Mouse (Mus musculus): Measurements from ENCODE around the gene Ptpa. TPM values are rescaled to one million over a fixed set of nuclear protein-coding genes. Genes with fewer than 3 reads are reported as not detected.

Ptpa gene
- total and polyA plus RNA-seq, 3 experiments: 111 to 194 (median 122) TPM

DNA sequence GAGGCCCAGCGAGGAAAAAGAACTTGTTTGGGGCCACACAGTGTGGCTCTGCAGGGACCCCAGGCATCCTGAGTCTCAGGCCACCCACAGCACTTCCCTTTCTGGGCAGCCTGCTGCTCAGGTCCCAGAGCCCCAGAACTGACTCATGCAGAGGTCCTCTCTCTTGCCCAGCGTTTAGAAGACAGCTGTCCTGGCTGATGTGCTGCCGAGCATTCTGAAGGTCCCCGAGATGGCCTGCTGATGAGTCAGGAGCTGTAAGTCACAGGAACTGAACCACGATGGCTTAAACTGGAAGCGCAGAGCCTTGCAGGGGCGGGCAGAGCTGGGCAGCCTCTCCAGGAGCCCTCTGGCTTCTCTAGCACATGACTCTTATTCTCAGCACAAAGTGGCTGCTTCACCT lies 71.8 kb downstream of the Ptpa start:
- H3K79me2 ChIP-seq (replicated peaks; ENCODE audit: control insufficient read depth, extremely low read depth, insufficient read depth, poor library complexity, severe bottlenecking): no peaks in the 10 kb centered on the region
- dilution Hi-C loops (cut with MboI; ENCODE audit: extremely low pct_ligation_motif_present, extremely low pct_unique_long_range_greater_than_20kb, low sequenced_read_pairs) (no loop called here), in situ Hi-C loops (cut with MboI; ENCODE audit: low pct_ligation_motif_present, low pct_unique_long_range_greater_than_20kb, low sequenced_read_pairs) (no loop called here)
- TF ChIP-seq GABPA (IDR thresholded peaks at IDR 0.05; ENCODE audit: insufficient replicate concordance, low read depth, low read length) (no peak), ZC3H11A (IDR thresholded peaks at IDR 0.05; ENCODE audit: low read depth, low read length) (no peak), IRF4 (IDR thresholded peaks at IDR 0.05; ENCODE audit: low read depth, low read length) (no peak), TCF12 (IDR thresholded peaks at IDR 0.05; ENCODE audit: low read depth, low read length) (no peak)
- no peak for DNase-seq (ENCODE audit: extremely low read depth)
- H3K4me2 ChIP-seq (ENCODE audit: insufficient read depth, low read depth, poor library complexity, severe bottlenecking): no peak overlapping the region
- no peaks in the 10 kb centered on the region for H3K36me3 ChIP-seq (replicated peaks in 1 of 2; ENCODE audit: control insufficient read depth in 1 of 2, insufficient read depth in 1 of 2, low read length in 1 of 2)
- H3K27me3 ChIP-seq (replicated peaks): peaks cover 13% of the 10 kb centered on the region
- H3K9ac ChIP-seq (ENCODE audit: insufficient read depth, low read depth): no peak overlapping the region
- no peaks in the 10 kb centered on the region for H3K9me3 ChIP-seq (replicated peaks; ENCODE audit: low read length)
- H3K27ac ChIP-seq (ENCODE audit: insufficient read depth, low read depth): no peak overlapping the region
- H3K4me1 ChIP-seq (ENCODE audit: control insufficient read depth in 1 of 2, insufficient read depth in 2 of 2): peaks cover 19 to 29% of the 10 kb centered on the region in 2 experiments
- H3K4me3 ChIP-seq (replicated peaks in 1 of 3; ENCODE audit: low read depth in 2 of 3, low read length in 2 of 3, poor library complexity in 1 of 3): no peak overlapping the region

DNA sequence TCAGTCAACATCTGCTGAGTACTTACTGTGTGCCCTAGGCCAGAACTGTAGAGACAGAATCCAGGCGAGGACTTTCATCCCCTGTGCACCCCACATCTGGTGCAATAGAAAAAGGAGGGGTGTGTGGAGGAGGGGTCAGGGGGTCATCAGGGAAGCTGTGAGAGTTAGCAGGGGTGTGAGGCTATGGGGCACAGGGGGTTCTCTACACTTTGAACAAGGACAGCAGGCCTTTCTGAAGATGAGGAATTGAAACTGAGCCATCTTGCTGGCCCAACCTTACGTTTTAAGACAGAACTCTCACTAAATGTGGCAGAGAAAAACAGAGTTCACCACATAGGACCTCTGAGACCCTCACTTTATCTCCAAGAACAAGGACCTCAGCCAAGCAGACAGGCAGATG lies 74.5 kb downstream of the Ptpa start:
- H3K27ac ChIP-seq (ENCODE audit: insufficient read depth, low read depth): no peak overlapping the region
- no peak overlapping the region for H3K4me2 ChIP-seq (ENCODE audit: insufficient read depth, low read depth, poor library complexity, severe bottlenecking)
- no peak overlapping the region for H3K4me3 ChIP-seq (replicated peaks in 1 of 3; ENCODE audit: low read depth in 2 of 3, low read length in 2 of 3, poor library complexity in 1 of 3)
- in situ Hi-C loops (cut with MboI; ENCODE audit: low pct_ligation_motif_present, low pct_unique_long_range_greater_than_20kb, low sequenced_read_pairs) (no loop called here), dilution Hi-C loops (cut with MboI; ENCODE audit: extremely low pct_ligation_motif_present, extremely low pct_unique_long_range_greater_than_20kb, low sequenced_read_pairs) (no loop called here)
- TF ChIP-seq IRF4 (IDR thresholded peaks at IDR 0.05; ENCODE audit: low read depth, low read length): peak; percentile 89
- TF ChIP-seq MXI1 (IDR thresholded peaks at IDR 0.05; ENCODE audit: low read depth, low read length): no peak
- TF ChIP-seq EP300 (IDR thresholded peaks at IDR 0.05; ENCODE audit: low read length): peak; percentile 59
- TF ChIP-seq USF1 (IDR thresholded peaks at IDR 0.05; ENCODE audit: low read depth, low read length): no peak
- no peaks in the 10 kb centered on the region for H3K9me3 ChIP-seq (replicated peaks; ENCODE audit: low read length)
- H3K4me1 ChIP-seq (ENCODE audit: control insufficient read depth in 1 of 2, insufficient read depth in 2 of 2): peaks cover 11 to 31% of the 10 kb centered on the region in 2 experiments
- no peaks in the 10 kb centered on the region for H3K36me3 ChIP-seq (replicated peaks in 1 of 2; ENCODE audit: control insufficient read depth in 1 of 2, insufficient read depth in 1 of 2, low read length in 1 of 2)
- DNase-seq (ENCODE audit: extremely low read depth): no peak
- no peak overlapping the region for H3K9ac ChIP-seq (ENCODE audit: insufficient read depth, low read depth)
- H3K27me3 ChIP-seq (replicated peaks): peaks cover 5% of the 10 kb centered on the region
- no peaks in the 10 kb centered on the region for H3K79me2 ChIP-seq (replicated peaks; ENCODE audit: control insufficient read depth, extremely low read depth, insufficient read depth, poor library complexity, severe bottlenecking)

DNA sequence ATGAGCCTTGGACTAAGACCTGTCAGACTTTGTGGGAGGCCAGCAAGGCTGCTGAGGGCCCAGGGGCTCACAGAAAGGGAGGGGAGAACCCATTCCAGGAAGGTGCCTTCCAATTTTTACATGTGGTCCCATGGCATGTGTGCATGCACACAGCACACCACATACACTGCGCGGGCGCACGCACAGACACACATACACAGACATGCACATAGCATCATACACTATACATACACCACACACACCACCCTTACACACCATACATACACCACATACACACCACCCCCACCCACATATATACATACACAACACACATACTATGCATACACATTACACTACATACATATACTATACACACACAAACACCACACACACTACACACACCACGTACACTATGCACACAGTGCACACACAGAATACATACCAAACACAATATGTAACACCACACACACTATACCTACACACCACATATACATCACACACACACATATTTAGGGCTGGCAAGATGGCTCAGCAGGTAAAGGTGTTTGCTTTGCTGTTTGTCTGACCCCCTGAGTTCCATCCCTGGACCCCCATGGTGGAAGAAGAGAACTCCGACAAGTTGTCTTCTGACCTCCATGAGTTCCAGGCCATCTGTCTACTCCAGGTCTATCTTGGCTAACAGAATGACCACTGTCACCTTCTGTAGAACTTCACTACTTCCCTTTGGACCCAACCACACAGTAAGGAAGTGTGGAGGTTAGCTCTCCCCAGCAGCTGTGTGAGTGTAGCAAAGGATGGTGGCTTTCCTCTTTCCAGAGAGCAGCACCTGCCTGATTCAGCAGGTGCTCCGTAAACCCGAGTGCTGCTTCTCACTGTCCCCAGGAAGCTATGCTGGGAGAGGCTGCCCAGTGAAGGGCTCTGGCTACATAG lies 79.4 kb downstream of the Ptpa start:
- H3K9me3 ChIP-seq (replicated peaks; ENCODE audit: low read length): peaks cover 9% of the 10 kb centered on the region
- H3K27ac ChIP-seq (ENCODE audit: insufficient read depth, low read depth): no peak overlapping the region
- TF ChIP-seq NELFE (IDR thresholded peaks at IDR 0.05; ENCODE audit: low read depth, low read length) (no peak), MAFK (IDR thresholded peaks at IDR 0.05; ENCODE audit: insufficient replicate concordance, low read length) (no peak), MYC (IDR thresholded peaks at IDR 0.05; ENCODE audit: low read depth, low read length) (no peak), NRF1 (IDR thresholded peaks at IDR 0.05; ENCODE audit: low read depth, low read length) (no peak), POLR2AphosphoS2 (IDR thresholded peaks at IDR 0.05; ENCODE audit: low read depth, low read length) (no peak), SIN3A (IDR thresholded peaks at IDR 0.05; ENCODE audit: low read length) (no peak), BHLHE40 (IDR thresholded peaks at IDR 0.05; ENCODE audit: low read depth, low read length) (no peak), GABPA (IDR thresholded peaks at IDR 0.05; ENCODE audit: insufficient replicate concordance, low read depth, low read length) (no peak), E2F4 (IDR thresholded peaks at IDR 0.05; ENCODE audit: insufficient replicate concordance, low read depth, low read length) (no peak), CHD2 (IDR thresholded peaks at IDR 0.05; ENCODE audit: low read length) (no peak), POLR2A (IDR thresholded peaks at IDR 0.05; ENCODE audit: low read depth, low read length) (no peak), ZNF384 (IDR thresholded peaks at IDR 0.05; ENCODE audit: low read depth, low read length) (no peak), MXI1 (IDR thresholded peaks at IDR 0.05; ENCODE audit: low read depth, low read length) (no peak), USF2 (conservative IDR thresholded peaks at IDR 0.05; ENCODE audit: low read depth, low read length) (no peak), UBTF (IDR thresholded peaks at IDR 0.05; ENCODE audit: low read depth, low read length) (no peak)
- H3K27me3 ChIP-seq (replicated peaks): no peaks in the 10 kb centered on the region
- no peaks in the 10 kb centered on the region for H3K36me3 ChIP-seq (replicated peaks in 1 of 2; ENCODE audit: control insufficient read depth in 1 of 2, insufficient read depth in 1 of 2, low read length in 1 of 2)
- no peak overlapping the region for H3K9ac ChIP-seq (ENCODE audit: insufficient read depth, low read depth)
- H3K4me2 ChIP-seq (ENCODE audit: insufficient read depth, low read depth, poor library complexity, severe bottlenecking): no peak overlapping the region
- H3K4me3 ChIP-seq (replicated peaks in 1 of 3; ENCODE audit: low read depth in 2 of 3, low read length in 2 of 3, poor library complexity in 1 of 3): no peak overlapping the region
- peaks cover 24 to 34% of the 10 kb centered on the region in 2 experiments for H3K4me1 ChIP-seq (ENCODE audit: control insufficient read depth in 1 of 2, insufficient read depth in 2 of 2)
- dilution Hi-C loops (cut with MboI; ENCODE audit: extremely low pct_ligation_motif_present, extremely low pct_unique_long_range_greater_than_20kb, low sequenced_read_pairs) (no loop called here), in situ Hi-C loops (cut with MboI; ENCODE audit: low pct_ligation_motif_present, low pct_unique_long_range_greater_than_20kb, low sequenced_read_pairs) (no loop called here)
- no peak for DNase-seq (ENCODE audit: extremely low read depth)
- no peaks in the 10 kb centered on the region for H3K79me2 ChIP-seq (replicated peaks; ENCODE audit: control insufficient read depth, extremely low read depth, insufficient read depth, poor library complexity, severe bottlenecking)

Measured in CH12.LX (cell line).